Mouse (Mus musculus) CH12.LX (cell line): ENCODE data around the gene Cngb1. TPM values are rescaled to one million over a fixed set of nuclear protein-coding genes. Genes with fewer than 3 reads are reported as not detected.

Experiments
- DNase-seq: peaks from one replicate; pipeline ENCODE4 v3.0.0-alpha.2; 2013; ENCODE audit errors: extremely low read depth
- H3K27ac ChIP-seq: 2 replicates; pipeline ENCODE4 v1.5.1; 2012; ENCODE audit warnings: low read depth, mild to moderate bottlenecking, control low read depth, moderate library complexity; ENCODE audit not compliant: insufficient read depth
- H3K27me3 ChIP-seq: replicated peaks from 2 replicates; pipeline ENCODE3; 2012; ENCODE audit warnings: inconsistent platforms
- H3K36me3 ChIP-seq, 2 experiments: replicated peaks in 1 of 2; 2 replicates each; pipeline versions ENCODE3 to v1.6.1; 2012; ENCODE audit warnings: inconsistent platforms in 1 of 2, low read length in 1 of 2, mild to moderate bottlenecking in 1 of 2, mixed read lengths in 1 of 2, moderate library complexity in 1 of 2; ENCODE audit not compliant: control insufficient read depth in 1 of 2, insufficient read depth in 1 of 2
- H3K4me1 ChIP-seq, 2 experiments: 2 replicates each; pipeline ENCODE4 v1.6.1; 2012; ENCODE audit warnings: inconsistent platforms in 1 of 2, moderate library complexity in 1 of 2; ENCODE audit not compliant: insufficient read depth in 2 of 2, control insufficient read depth in 1 of 2
- H3K4me2 ChIP-seq: 2 replicates; pipeline ENCODE4 v1.6.1; 2012; ENCODE audit warnings: low read depth, mild to moderate bottlenecking, control low read depth; ENCODE audit not compliant: poor library complexity, insufficient read depth, severe bottlenecking
- H3K4me3 ChIP-seq, 3 experiments: fragments of 150-350 bp in 1 of 3; sonication (generic) in 1 of 3; replicated peaks in 1 of 3; 2 replicates each; pipeline versions ENCODE3 to v1.5.1; 2011 to 2012; ENCODE audit warnings: low read depth in 2 of 3, low read length in 2 of 3, mild to moderate bottlenecking in 2 of 3, moderate library complexity in 2 of 3, control low read depth in 1 of 3, improper control_type of control experiment in 1 of 3, inconsistent platforms in 1 of 3, mixed read lengths in 1 of 3; ENCODE audit not compliant: poor library complexity in 1 of 3
- H3K79me2 ChIP-seq: replicated peaks from 2 replicates; pipeline ENCODE4 v1.6.1; 2012; ENCODE audit warnings: mild to moderate bottlenecking, moderate library complexity; ENCODE audit not compliant: control insufficient read depth, poor library complexity, insufficient read depth, severe bottlenecking; ENCODE audit errors: extremely low read depth
- H3K9ac ChIP-seq: 2 replicates; pipeline ENCODE4 v1.6.1; 2012; ENCODE audit warnings: low read depth, mild to moderate bottlenecking, control low read depth, moderate library complexity; ENCODE audit not compliant: insufficient read depth
- H3K9me3 ChIP-seq: replicated peaks from 2 replicates; pipeline ENCODE3; 2012; ENCODE audit warnings: low read length, inconsistent platforms, mixed read lengths
- CHD1 ChIP-seq: IDR thresholded peaks from 2 replicates; pipeline ENCODE4 v1.6.1; 2012; ENCODE audit warnings: low read depth, low read length, improper control_type of control experiment, inconsistent platforms
- CHD2 ChIP-seq: IDR thresholded peaks from 2 replicates; pipeline ENCODE4 v1.6.1; 2011; ENCODE audit warnings: low read length, improper control_type of control experiment
- ETS1 ChIP-seq: conservative IDR thresholded peaks from 2 replicates; pipeline ENCODE4 v1.6.1; 2012; ENCODE audit warnings: low read depth, mild to moderate bottlenecking, inconsistent platforms, low read length, improper control_type of control experiment, moderate library complexity
- HCFC1 ChIP-seq: IDR thresholded peaks from 2 replicates; pipeline ENCODE4 v1.6.1; 2012; ENCODE audit warnings: low read depth, mild to moderate bottlenecking, inconsistent platforms, low read length, improper control_type of control experiment
- IRF4 ChIP-seq: IDR thresholded peaks from 2 replicates; pipeline ENCODE4 v1.6.1; 2014; ENCODE audit warnings: low read depth, mild to moderate bottlenecking, inconsistent platforms, low read length, improper control_type of control experiment
- JUND ChIP-seq: conservative IDR thresholded peaks from 2 replicates; pipeline ENCODE4 v1.6.1; 2011; ENCODE audit warnings: low read depth, low read length, improper control_type of control experiment
- MAX ChIP-seq: IDR thresholded peaks from 2 replicates; pipeline ENCODE4 v1.6.1; 2011; ENCODE audit warnings: low read length, improper control_type of control experiment
- MAZ ChIP-seq: IDR thresholded peaks from 2 replicates; pipeline ENCODE4 v1.6.1; 2012; ENCODE audit warnings: low read depth, mild to moderate bottlenecking, inconsistent platforms, low read length, improper control_type of control experiment, moderate library complexity
- MYC ChIP-seq: IDR thresholded peaks from 2 replicates; pipeline ENCODE4 v1.6.1; 2011; ENCODE audit warnings: low read depth, mild to moderate bottlenecking, improper control_type of control experiment, low read length
- NELFE ChIP-seq: IDR thresholded peaks from 2 replicates; pipeline ENCODE4 v1.6.1; 2011; ENCODE audit warnings: low read depth, low read length, improper control_type of control experiment
- NRF1 ChIP-seq: IDR thresholded peaks from 2 replicates; pipeline ENCODE4 v1.6.1; 2014; ENCODE audit warnings: low read depth, mild to moderate bottlenecking, inconsistent platforms, low read length, improper control_type of control experiment, moderate library complexity
- PAX5 ChIP-seq: IDR thresholded peaks from 2 replicates; pipeline ENCODE4 v1.6.1; 2012; ENCODE audit warnings: low read length, inconsistent platforms, mixed read lengths
- RAD21 ChIP-seq: IDR thresholded peaks from 2 replicates; pipeline ENCODE4 v1.6.1; 2011; ENCODE audit warnings: low read depth, mild to moderate bottlenecking, low read length, improper control_type of control experiment, moderate library complexity
- RCOR1 ChIP-seq: conservative IDR thresholded peaks from 2 replicates; pipeline ENCODE4 v1.6.1; 2012; ENCODE audit warnings: low read depth, mild to moderate bottlenecking, inconsistent platforms, low read length, improper control_type of control experiment
- SMC3 ChIP-seq: IDR thresholded peaks from 2 replicates; pipeline ENCODE4 v1.6.1; 2011; ENCODE audit warnings: low read depth, low read length, improper control_type of control experiment
- TCF12 ChIP-seq: IDR thresholded peaks from 2 replicates; pipeline ENCODE4 v1.6.1; 2014; ENCODE audit warnings: low read depth, mild to moderate bottlenecking, inconsistent platforms, low read length, improper control_type of control experiment
- UBTF ChIP-seq: IDR thresholded peaks from 2 replicates; pipeline ENCODE4 v1.6.1; 2012; ENCODE audit warnings: low read depth, mild to moderate bottlenecking, inconsistent platforms, low read length, improper control_type of control experiment, moderate library complexity
- USF1 ChIP-seq: IDR thresholded peaks from 2 replicates; pipeline ENCODE4 v1.6.1; 2014; ENCODE audit warnings: low read depth, mild to moderate bottlenecking, inconsistent platforms, low read length, improper control_type of control experiment
- ZNF384 ChIP-seq: IDR thresholded peaks from 2 replicates; pipeline ENCODE4 v1.6.1; 2012; ENCODE audit warnings: low read depth, low read length, improper control_type of control experiment, inconsistent platforms
- dilution Hi-C: fragments of 300-500 bp; cut with MboI; formaldehyde crosslinking; loops from 2 replicates; pipeline ENCODE4 v1.14.3; 2020; ENCODE audit warnings: low sequenced_read_pairs; ENCODE audit not compliant: extremely low pct_unique_long_range_greater_than_20kb, extremely low pct_ligation_motif_present
- in situ Hi-C: fragments of 300-500 bp; cut with MboI; formaldehyde crosslinking; loops from 3 replicates; pipeline ENCODE4 v1.14.3; 2019; ENCODE audit warnings: low sequenced_read_pairs, low pct_ligation_motif_present, low pct_unique_long_range_greater_than_20kb, mixed read lengths
- polyA plus RNA-seq: library from polyadenylated mRNA; unstranded; fragments of >175 nt; gene quantifications from 2 replicates; pipeline ENCODE4 v1.2.1, GENCODE M21; 2012; ENCODE audit warnings: low read depth; ENCODE audit not compliant: insufficient read length
- total RNA-seq, 2 experiments: library from RNA; depleted of rRNA; stranded (reverse); fragments of 300-350 nt in 1 of 2; fragments of >200 nt in 1 of 2; gene quantifications; 2 replicates each; pipeline ENCODE4 v1.2.3; 2012 to 2014

The Cngb1 gene
- total and polyA plus RNA-seq, 3 experiments, result not detected

DNA sequence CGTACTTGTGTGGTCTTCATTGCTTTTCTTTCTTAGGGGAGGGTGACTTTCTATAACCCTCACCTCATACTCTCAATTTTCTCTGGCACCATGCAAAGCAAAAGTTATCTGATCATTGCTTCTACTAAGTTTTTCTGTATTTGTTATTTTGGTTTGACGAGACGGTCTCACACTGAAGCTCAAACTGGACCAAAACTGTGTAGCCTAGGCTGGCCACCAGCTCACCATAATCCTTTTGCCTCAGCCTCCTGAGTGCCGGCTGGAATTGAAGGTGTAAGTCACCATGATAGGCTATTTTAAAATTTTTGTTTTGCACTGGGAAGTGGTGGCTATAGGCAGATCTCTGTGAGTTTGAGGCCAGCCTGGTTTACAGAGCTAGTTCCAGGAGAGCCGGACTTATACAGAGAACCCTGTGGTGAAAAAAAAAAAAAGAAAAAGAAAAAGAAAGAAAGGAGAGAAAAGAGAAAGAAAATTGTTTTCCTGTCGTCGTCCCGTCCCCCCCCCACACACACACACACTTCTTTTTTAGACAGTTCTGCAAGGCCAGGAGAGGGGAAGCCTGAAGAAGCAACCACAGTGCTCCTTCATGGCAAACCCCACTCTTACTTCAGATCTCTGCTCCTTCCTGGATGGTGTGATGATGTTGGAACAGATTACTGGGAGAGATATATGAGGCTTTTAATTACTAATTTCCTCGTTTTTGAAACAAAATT lies 102.9 kb downstream of the Cngb1 start:
- H3K36me3 ChIP-seq, result no peaks in the 10 kb centered on the region
- no peaks in the 10 kb centered on the region for H3K9me3 ChIP-seq
- no peak overlapping the region for H3K9ac ChIP-seq
- no peak for TF ChIP-seq MAX
- no peak for TF ChIP-seq SMC3
- no peak for TF ChIP-seq TCF12
- no peak for TF ChIP-seq RAD21
- TF ChIP-seq UBTF, result no peak
- TF ChIP-seq IRF4, result no peak
- no peak for TF ChIP-seq CHD1
- DNase-seq, result no peak
- peaks cover 0 to 6% of the 10 kb centered on the region in 2 experiments; a peak in 2 of 4 replicates for H3K4me1 ChIP-seq
- in situ Hi-C loops (loop anchor here (5.0 to 25.0 kb wide), 3 partner anchors 69 to 261 kb away; partner anchors contain the start of gene Katnb1), dilution Hi-C loops (no loop called here)
- peaks cover 2% of the 10 kb centered on the region for H3K27me3 ChIP-seq
- no peak overlapping the region for H3K4me2 ChIP-seq
- no peak overlapping the region for H3K27ac ChIP-seq
- no peak overlapping the region for H3K4me3 ChIP-seq
- H3K79me2 ChIP-seq, result no peaks in the 10 kb centered on the region

DNA sequence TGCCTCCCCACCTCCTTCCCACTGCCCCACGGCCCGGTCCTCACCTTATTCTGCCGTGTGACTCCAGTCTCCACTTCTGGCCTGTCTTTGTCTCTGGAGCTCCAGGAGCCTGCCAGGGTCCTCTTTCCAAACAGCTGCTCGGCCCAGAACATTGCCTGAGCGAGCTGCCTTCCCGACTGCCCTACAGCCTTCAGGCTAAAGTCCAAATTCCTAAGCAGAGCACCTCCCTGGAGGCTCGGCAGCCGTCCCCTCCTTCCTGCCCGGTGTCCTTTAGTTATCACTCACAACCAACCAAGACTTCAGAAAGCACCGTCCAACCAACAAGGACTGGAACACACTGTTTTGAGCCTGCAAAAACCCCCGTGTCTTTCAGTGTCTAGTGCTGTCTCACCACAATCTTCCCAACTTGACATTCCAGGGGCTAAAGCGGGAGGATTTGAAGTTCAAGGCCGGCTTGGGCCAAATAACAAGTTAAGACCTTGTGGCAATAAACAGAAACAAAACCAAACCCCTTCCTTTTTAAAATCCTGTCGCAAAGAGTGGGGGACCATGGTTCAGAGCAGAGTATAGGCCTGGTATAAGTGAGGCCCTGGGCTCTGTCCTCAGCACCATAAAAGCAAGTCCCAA lies 103.6 kb downstream of the Cngb1 start, which contains the start of gene Kifc3:
Gene Kifc3, minus strand, starts transcription at position 164 of the 627 bp plus-strand sequence.
- Histone ChIP-seq H3K9ac (no peak within 1 kb of the TSS), H3K36me3 (no peaks in the 10 kb centered on the region), H3K4me3 (no peak within 1 kb of the TSS), H3K4me1 (peaks cover 0 to 6% of the 10 kb centered on the region in 2 experiments; a peak in 2 of 4 replicates), H3K9me3 (no peaks in the 10 kb centered on the region), H3K4me2 (no peak within 1 kb of the TSS), H3K27ac (no peak within 1 kb of the TSS), H3K79me2 (no peaks in the 10 kb centered on the region), H3K27me3 (peaks cover 2% of the 10 kb centered on the region)
- TF ChIP-seq MAZ, result no peak
- no peak for DNase-seq
- dilution Hi-C loops (no loop called here), in situ Hi-C loops (loop anchor here (5.0 to 25.0 kb wide), 3 partner anchors 68 to 260 kb away; partner anchors contain the start of gene Katnb1)

DNA sequence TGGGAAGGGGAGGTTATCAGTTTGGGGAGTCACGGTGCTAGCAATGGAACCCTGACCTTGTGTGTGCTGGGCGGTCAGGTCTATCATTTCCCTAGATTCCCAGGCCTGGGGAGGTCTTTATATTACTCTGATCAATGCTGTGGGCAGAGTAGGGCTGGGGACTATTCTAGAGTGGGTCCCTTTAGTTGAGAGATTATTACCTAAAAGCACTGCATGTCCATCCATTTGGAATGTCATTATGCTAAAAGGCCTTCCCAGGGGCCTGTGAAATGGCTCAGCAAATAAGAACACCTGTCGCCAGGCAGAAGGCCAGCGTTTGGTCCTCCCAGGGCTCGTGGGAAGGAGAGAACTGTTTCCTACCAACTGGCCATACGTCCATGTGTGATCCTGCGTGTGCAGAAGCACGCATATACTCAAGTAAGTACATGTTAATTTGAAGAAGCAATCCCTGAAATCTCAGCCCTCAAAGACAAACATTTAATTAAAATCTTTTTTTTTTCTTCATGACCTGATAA lies 104.3 kb downstream of the Cngb1 start:
- TF ChIP-seq SMC3 (no peak), PAX5 (no peak), RAD21 (no peak), NELFE (no peak), TCF12 (no peak), UBTF (no peak), JUND (no peak), USF1 (no peak), RCOR1 (no peak), CHD2 (no peak), ETS1 (no peak), HCFC1 (no peak), MYC (no peak), NRF1 (no peak), ZNF384 (no peak)
- H3K4me1 ChIP-seq, result peaks cover 0 to 6% of the 10 kb centered on the region in 2 experiments; a peak in 2 of 4 replicates
- dilution Hi-C loops (no loop called here), in situ Hi-C loops (loop anchor here (5.0 to 25.0 kb wide), 3 partner anchors 67 to 260 kb away; partner anchors contain the start of gene Katnb1)
- H3K4me2 ChIP-seq, result no peak overlapping the region
- H3K36me3 ChIP-seq, result no peaks in the 10 kb centered on the region
- H3K27me3 ChIP-seq, result peaks cover 2% of the 10 kb centered on the region
- no peak overlapping the region for H3K9ac ChIP-seq
- H3K9me3 ChIP-seq, result no peaks in the 10 kb centered on the region
- no peak overlapping the region for H3K27ac ChIP-seq
- DNase-seq, result no peak
- no peaks in the 10 kb centered on the region for H3K79me2 ChIP-seq
- no peak overlapping the region for H3K4me3 ChIP-seq
